7 mouse cellular contexts compared by ENCODE assay signal in the genomic region with DNA sequence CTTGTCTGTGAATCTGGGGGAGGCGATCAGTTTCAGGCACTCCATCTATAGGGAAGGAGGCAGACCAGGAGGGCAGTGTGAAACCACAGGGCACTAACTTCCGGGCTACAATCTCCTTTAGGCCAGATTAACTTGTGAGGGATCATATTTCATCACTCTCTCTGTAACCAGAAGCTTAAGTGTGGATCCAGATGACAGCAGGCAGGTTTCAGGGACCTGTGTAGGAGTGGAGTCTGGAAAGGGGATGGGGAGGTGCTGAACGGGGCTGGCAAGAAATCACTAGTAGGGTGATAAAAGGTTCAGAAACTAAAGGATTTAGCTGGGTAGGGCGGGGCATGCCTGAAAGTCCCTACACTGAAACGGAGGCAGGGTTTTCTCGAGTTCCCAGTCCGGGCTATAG. TPM values are rescaled to one million over a fixed set of nuclear protein-coding genes. Genes with fewer than 3 reads are reported as not detected.
DNase-seq lines count a peak whose midpoint lies in the region; ATAC-seq and TF ChIP-seq lines count a peak whose summit lies in the region.

No protein-coding gene starts in this region.

- peak overlapping the region; percentile 94 for H3K4me2 ChIP-seq in lung, postnatal 0 days (replicated peaks; ENCODE audit: low read depth, low read length)
- H3K4me2 ChIP-seq in forebrain, embryonic 13.5 days, result peak overlapping the region; percentile 88
- peak overlapping the region; percentile 91 for H3K4me2 ChIP-seq in liver, embryonic 14.5 days (ENCODE audit: low read depth)

- TF ChIP-seq EP300 in lung, postnatal 0 days (IDR thresholded peaks at IDR 0.05), result no peak
- TF ChIP-seq EP300 in liver, embryonic 14.5 days (IDR thresholded peaks at IDR 0.05; ENCODE audit: low read depth), result no peak

- no peak overlapping the region for H3K9ac ChIP-seq in lung, postnatal 0 days (replicated peaks; ENCODE audit: low read depth)
- peak overlapping the region; percentile 75 for H3K9ac ChIP-seq in forebrain, embryonic 13.5 days
- H3K9ac ChIP-seq in liver, embryonic 14.5 days (replicated peaks), result peak overlapping the region; percentile 64

- peaks cover 9% of the 10 kb centered on the region; the same call in 1 of the 2 replicates for H3K27me3 ChIP-seq in lung, postnatal 0 days (replicated peaks; ENCODE audit: insufficient read depth, low read length)
- H3K27me3 ChIP-seq in forebrain, embryonic 13.5 days, result 0 out of 2 replicates have a peak, but pooled peaks cover 6% of the 10 kb centered on the region
- H3K27me3 ChIP-seq in liver, embryonic 14.5 days (ENCODE audit: control insufficient read depth, insufficient read depth, low read length), result peaks cover 11% of the 10 kb centered on the region

- TF ChIP-seq POLR2A in lung, adult 2 months (IDR thresholded peaks at IDR 0.05; ENCODE audit: borderline replicate concordance, extremely low read depth, low read depth, low read length), result no peak

- peak overlapping the region; percentile 54 for H3K4me3 ChIP-seq in lung, postnatal 0 days (ENCODE audit: low read depth, low read length)
- H3K4me3 ChIP-seq in lung, adult 2 months (replicated peaks; ENCODE audit: extremely low read depth, low read depth, low read length), result no peak overlapping the region
- peak overlapping the region; percentile 42 for H3K4me3 ChIP-seq in forebrain, embryonic 13.5 days
- peak overlapping the region in 1 of 2 experiments; percentile 61; a peak in 2 of 4 replicates for H3K4me3 ChIP-seq in liver, embryonic 14.5 days (ENCODE audit: insufficient read depth in 1 of 2, low read depth in 2 of 2, low read length in 2 of 2)

- H3K4me1 ChIP-seq in lung, postnatal 0 days (ENCODE audit: insufficient read depth, low read depth, low read length), result 0 out of 2 replicates have a peak, but pooled peaks cover 4% of the 10 kb centered on the region
- no peaks in the 10 kb centered on the region for H3K4me1 ChIP-seq in lung, adult 2 months (ENCODE audit: control insufficient read depth, insufficient read depth, low read length)
- H3K4me1 ChIP-seq in forebrain, embryonic 13.5 days, result peaks cover 52% of the 10 kb centered on the region
- peaks cover 6 to 7% of the 10 kb centered on the region in 2 experiments; a peak in 3 of 4 replicates for H3K4me1 ChIP-seq in liver, embryonic 14.5 days (replicated peaks; ENCODE audit: control insufficient read depth in 2 of 2, insufficient read depth in 2 of 2, low read length in 1 of 2)

- ATAC-seq in lung, postnatal 0 days, result no peak
- ATAC-seq in forebrain, embryonic 13.5 days, result no peak
- ATAC-seq in liver, embryonic 14.5 days (ENCODE audit: insufficient read depth), result no peak
- ATAC-seq in cerebellum, adult (ENCODE audit: insufficient number of reproducible peaks, low FRiP score, low TSS enrichment), result no peak

- 8% methylated on average over 7 of the region's 7 CpGs for WGBS in lung, postnatal 0 days
- 20% methylated on average over 7 of the region's 7 CpGs for WGBS in lung, adult 2 months
- WGBS in forebrain, embryonic 13.5 days, result 2% methylated on average over 7 of the region's 7 CpGs
- 12% methylated on average over 7 of the region's 7 CpGs for WGBS in liver, embryonic 14.5 days (ENCODE audit: insufficient replicate concordance)

- DNase-seq in lung, postnatal 0 days (ENCODE audit: low spot score), result no peak
- DNase-seq in lung, adult 2 months, result no peak
- DNase-seq in liver, embryonic 14.5 days (ENCODE audit: low read depth in 3 of 3, low spot score in 3 of 3), result no peak
- DNase-seq in layer of hippocampus, adult 18-20 months (ENCODE audit: low spot score in 2 of 2), result no peak
- no peak for DNase-seq in urinary bladder, postnatal 25 days (ENCODE audit: low spot score)

- no peaks in the 10 kb centered on the region for H3K9me3 ChIP-seq in lung, postnatal 0 days (ENCODE audit: low read length)
- H3K9me3 ChIP-seq in forebrain, embryonic 13.5 days (replicated peaks), result no peaks in the 10 kb centered on the region
- no peaks in the 10 kb centered on the region for H3K9me3 ChIP-seq in liver, embryonic 14.5 days (ENCODE audit: control insufficient read depth, low read length)

- no peak for TF ChIP-seq CTCF in lung, postnatal 0 days (IDR thresholded peaks at IDR 0.05)
- TF ChIP-seq CTCF in lung, adult 2 months (IDR thresholded peaks at IDR 0.05; ENCODE audit: insufficient read depth, low read length), result no peak
- no peak for TF ChIP-seq CTCF in liver, embryonic 14.5 days (IDR thresholded peaks at IDR 0.05; ENCODE audit: low read depth)

- H3K27ac ChIP-seq in lung, postnatal 0 days (ENCODE audit: low read length), result no peak overlapping the region
- H3K27ac ChIP-seq in forebrain, embryonic 13.5 days, result 0 out of 2 replicates have a peak overlapping the region, but pooled peaks have one; percentile 66
- no peak overlapping the region for H3K27ac ChIP-seq in liver, embryonic 14.5 days

- H3K36me3 ChIP-seq in lung, postnatal 0 days (ENCODE audit: insufficient read depth, low read length), result 0 out of 2 replicates have a peak, but pooled peaks cover 2% of the 10 kb centered on the region
- H3K36me3 ChIP-seq in forebrain, embryonic 13.5 days (ENCODE audit: poor library complexity, severe bottlenecking), result 0 out of 2 replicates have a peak, but pooled peaks cover 3% of the 10 kb centered on the region
- no peaks in the 10 kb centered on the region; the same call in 1 of the 2 replicates for H3K36me3 ChIP-seq in liver, embryonic 14.5 days (replicated peaks; ENCODE audit: control insufficient read depth, insufficient read depth, low read depth)

RNA-seq across cellular contexts. Expression of gene Ap1g2, which starts 1.0 kb away (rescaled TPM):
- 11.5 and 13.3 TPM in 2 replicates for polyA plus RNA-seq in lung, postnatal 0 days (2015; fragmentation: Nextera tagmentation; extraction: Ambion mirVana)
- 23.8 and 30.8 TPM in 2 replicates for polyA plus RNA-seq in lung, adult 2 months (2012; rRNA removed)
- polyA plus RNA-seq in forebrain, embryonic 13.5 days (2015; fragmentation: Nextera tagmentation; extraction: Ambion mirVana), result 9.7 and 9.8 TPM in 2 replicates
- polyA plus RNA-seq in liver, embryonic 14.5 days (2012; rRNA removed), result 12.7 and 13.4 TPM in 2 replicates
- polyA plus RNA-seq in liver, embryonic 14.5 days (2014; fragmentation: Nextera tagmentation; extraction: Ambion mirVana), result 18.6 and 21.2 TPM in 2 replicates
- total RNA-seq in layer of hippocampus, adult 18-20 months (2021), result 10 to 100 TPM; 11.3 to 14.9 TPM

RNA-seq across cellular contexts. Expression of gene Thtpa, which starts 10.8 kb away (rescaled TPM):
- 13.6 and 14.1 TPM in 2 replicates for polyA plus RNA-seq in lung, postnatal 0 days (2015; fragmentation: Nextera tagmentation; extraction: Ambion mirVana)
- 5.2 and 9.2 TPM in 2 replicates for polyA plus RNA-seq in lung, adult 2 months (2012; rRNA removed)
- 39.0 and 42.0 TPM in 2 replicates for polyA plus RNA-seq in forebrain, embryonic 13.5 days (2015; fragmentation: Nextera tagmentation; extraction: Ambion mirVana)
- 2.0 and 2.6 TPM in 2 replicates for polyA plus RNA-seq in liver, embryonic 14.5 days (2012; rRNA removed)
- polyA plus RNA-seq in liver, embryonic 14.5 days (2014; fragmentation: Nextera tagmentation; extraction: Ambion mirVana), result 4.3 and 4.6 TPM in 2 replicates
- 10 to 100 TPM; 17.8 to 18.3 TPM for total RNA-seq in layer of hippocampus, adult 18-20 months (2021)

RNA-seq across cellular contexts. Expression of gene Jph4, which starts 11.3 kb away (rescaled TPM):
- polyA plus RNA-seq in lung, postnatal 0 days (2015; fragmentation: Nextera tagmentation; extraction: Ambion mirVana), result 0.08 and 0.17 TPM in 2 replicates
- 0.32 and 0.43 TPM in 2 replicates for polyA plus RNA-seq in lung, adult 2 months (2012; rRNA removed)
- 17.5 and 17.7 TPM in 2 replicates for polyA plus RNA-seq in forebrain, embryonic 13.5 days (2015; fragmentation: Nextera tagmentation; extraction: Ambion mirVana)
- 0.04 and 0.15 TPM in 2 replicates for polyA plus RNA-seq in liver, embryonic 14.5 days (2012; rRNA removed)
- polyA plus RNA-seq in liver, embryonic 14.5 days (2014; fragmentation: Nextera tagmentation; extraction: Ambion mirVana), result 0.04 TPM in 1 of 2 replicates, not detected in the other
- total RNA-seq in layer of hippocampus, adult 18-20 months (2021), result 100 to 1,000 TPM; 423 to 433 TPM

RNA-seq across cellular contexts. Expression of gene Zfhx2, which starts 13.3 kb away (rescaled TPM):
- 1.0 and 1.7 TPM in 2 replicates for polyA plus RNA-seq in lung, postnatal 0 days (2015; fragmentation: Nextera tagmentation; extraction: Ambion mirVana)
- 1.7 and 2.3 TPM in 2 replicates for polyA plus RNA-seq in lung, adult 2 months (2012; rRNA removed)
- 26.7 and 28.0 TPM in 2 replicates for polyA plus RNA-seq in forebrain, embryonic 13.5 days (2015; fragmentation: Nextera tagmentation; extraction: Ambion mirVana)
- 0.26 and 0.29 TPM in 2 replicates for polyA plus RNA-seq in liver, embryonic 14.5 days (2012; rRNA removed)
- polyA plus RNA-seq in liver, embryonic 14.5 days (2014; fragmentation: Nextera tagmentation; extraction: Ambion mirVana), result 0.61 and 0.62 TPM in 2 replicates
- total RNA-seq in layer of hippocampus, adult 18-20 months (2021), result 10 to 100 TPM; 52.9 to 58.5 TPM

Comparison
In these comparisons a context has a peak if more than half of its experiments do, and no peak if none do; other contexts are left out.
1. RNA of gene Jph4, which starts 11.3 kb away (polyA plus RNA-seq): 17.5 to 17.7 TPM in forebrain, embryonic 13.5 days; 0.32 to 0.43 TPM in lung, adult 2 months, 0.08 to 0.17 TPM in lung, postnatal 0 days and 0.04 to 0.15 TPM in liver, embryonic 14.5 days; every median in the first group is over 10 times any median in the second.
2. Peak in every context shown above with its lines, with median percentiles within 50 percentile points of each other: H3K4me2 ChIP-seq.